Mouse (Mus musculus): ENCODE results near the gene Exoc6b.

The Exoc6b gene

DNA sequence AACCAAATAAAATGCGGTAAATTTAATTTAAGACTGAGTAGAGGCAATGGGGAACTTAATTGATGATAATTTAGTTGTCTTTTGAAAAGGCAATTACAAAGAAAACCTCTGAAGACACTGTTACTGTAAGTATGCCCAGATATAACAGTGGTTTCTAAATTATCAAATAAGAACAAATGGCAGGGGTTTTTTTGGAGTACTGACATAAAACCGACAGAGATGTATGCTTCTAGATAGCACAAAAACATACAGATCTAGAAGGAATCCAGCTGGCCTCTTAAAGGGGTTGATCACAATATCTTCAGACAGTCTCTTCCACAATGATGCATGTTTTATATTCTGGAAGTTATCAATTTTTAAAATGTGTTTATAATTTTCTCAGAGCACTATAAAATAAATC, 123.2 kb downstream of the Exoc6b start:
- no peak for DNase-seq (ENCODE audit: low read depth, low spot score)
- Histone ChIP-seq H3K36me3 (ENCODE audit: control insufficient read depth, insufficient read depth, low read length, poor library complexity, severe bottlenecking) (no peaks in the 10 kb centered on the region), H3K27me3 (ENCODE audit: control insufficient read depth, insufficient read depth, low read length, poor library complexity, severe bottlenecking) (no peaks in the 10 kb centered on the region)

DNA sequence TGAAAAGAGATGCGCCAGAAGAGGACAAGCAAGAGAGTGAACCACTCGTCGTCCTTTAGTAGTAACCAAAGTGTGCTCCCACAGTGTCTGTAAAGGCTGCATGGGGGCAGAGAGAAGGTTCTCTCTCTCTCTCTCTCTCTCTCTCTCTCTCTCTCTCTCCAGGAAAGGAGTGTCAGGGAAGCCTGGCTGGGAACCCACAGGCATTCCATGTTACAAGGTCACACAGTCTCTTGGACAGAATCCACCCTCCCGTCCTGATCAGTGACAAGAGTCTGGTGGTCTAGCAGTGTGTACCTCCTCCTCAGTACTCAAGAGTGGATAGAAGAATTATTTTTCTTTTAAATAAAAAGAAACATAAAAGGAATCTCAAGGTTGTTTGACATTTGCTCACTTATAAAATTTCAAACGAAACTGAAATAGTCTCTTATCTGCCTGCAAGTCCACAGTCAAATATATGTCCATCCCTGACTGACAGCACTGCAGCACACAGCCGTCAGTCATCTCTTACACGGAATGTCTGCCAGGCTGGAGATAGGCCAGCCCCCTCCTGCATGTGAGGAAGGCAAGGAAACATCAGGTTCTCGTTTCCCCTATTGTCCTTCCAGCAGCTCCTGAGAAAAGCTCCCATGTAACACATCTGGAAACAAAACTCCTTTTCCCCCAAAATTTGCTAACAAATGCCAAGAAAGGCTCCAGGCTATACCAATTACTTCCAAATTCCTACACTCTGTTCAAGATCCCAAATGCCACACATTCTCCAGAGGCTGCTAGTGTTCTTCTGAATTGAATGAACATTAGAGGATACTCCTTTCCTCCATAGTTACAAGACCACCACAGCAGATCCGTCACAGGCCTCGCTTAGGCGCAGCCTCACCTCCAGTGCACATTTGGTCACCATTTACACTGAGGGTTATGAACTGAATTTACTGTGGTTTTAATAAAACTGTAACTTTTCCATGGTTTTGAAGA, 136.1 kb downstream of the Exoc6b start:
- no peaks in the 10 kb centered on the region for H3K27me3 ChIP-seq (ENCODE audit: control insufficient read depth, insufficient read depth, low read length, poor library complexity, severe bottlenecking)
- no peak for DNase-seq (ENCODE audit: low read depth, low spot score)

DNA sequence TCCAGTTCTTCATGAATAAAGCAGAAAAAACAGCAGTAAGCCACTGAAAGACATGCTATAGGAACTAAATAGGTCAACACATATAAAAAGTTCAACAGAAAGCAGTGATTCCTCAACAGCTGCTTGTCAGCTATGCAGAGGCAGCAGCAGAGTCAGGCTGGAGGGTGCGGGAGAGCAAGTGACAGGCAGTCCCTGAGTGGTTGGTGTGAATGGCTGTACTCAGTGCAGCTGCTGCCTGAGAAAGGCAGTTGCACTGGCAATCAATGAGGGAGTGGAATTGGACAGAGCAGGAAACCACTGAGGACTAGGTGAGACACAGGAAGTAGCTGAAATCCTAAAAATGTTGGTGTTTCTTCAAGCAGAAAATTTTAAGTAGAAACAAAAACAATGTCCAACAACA, 138.3 kb downstream of the Exoc6b start:
- Histone ChIP-seq H3K36me3 (ENCODE audit: control insufficient read depth, insufficient read depth, low read length, poor library complexity, severe bottlenecking) (no peaks in the 10 kb centered on the region), H3K27me3 (ENCODE audit: control insufficient read depth, insufficient read depth, low read length, poor library complexity, severe bottlenecking) (no peaks in the 10 kb centered on the region)
- DNase-seq (ENCODE audit: low read depth, low spot score) = no peak

More for the DNA sequence above, 136.1 kb downstream of the Exoc6b start:
- no peaks in the 10 kb centered on the region for H3K36me3 ChIP-seq (ENCODE audit: control insufficient read depth, insufficient read depth, low read length, poor library complexity, severe bottlenecking)

DNA sequence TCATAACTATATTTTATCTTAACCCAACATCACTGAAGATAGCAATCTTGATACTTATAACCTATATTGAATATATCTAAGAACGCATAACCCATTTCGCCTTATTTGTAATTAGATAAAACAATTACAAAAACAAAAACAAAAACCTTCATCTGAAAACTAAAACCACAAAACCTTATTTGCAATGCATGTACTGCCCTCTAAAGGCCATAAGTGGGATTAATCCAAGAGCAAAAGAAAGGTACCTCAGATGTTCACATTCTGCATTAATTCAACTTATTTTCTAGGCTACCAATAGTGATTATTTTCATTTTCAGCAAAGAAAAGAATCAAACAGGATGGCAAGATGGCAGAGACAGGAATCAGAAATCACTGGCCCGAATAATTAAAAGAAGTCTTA, 143.2 kb downstream of the Exoc6b start:
- Histone ChIP-seq H3K27me3 (ENCODE audit: control insufficient read depth, insufficient read depth, low read length, poor library complexity, severe bottlenecking) (no peaks in the 10 kb centered on the region), H3K36me3 (ENCODE audit: control insufficient read depth, insufficient read depth, low read length, poor library complexity, severe bottlenecking) (no peaks in the 10 kb centered on the region)
- DNase-seq (ENCODE audit: low read depth, low spot score) = peak; percentile 17

DNA sequence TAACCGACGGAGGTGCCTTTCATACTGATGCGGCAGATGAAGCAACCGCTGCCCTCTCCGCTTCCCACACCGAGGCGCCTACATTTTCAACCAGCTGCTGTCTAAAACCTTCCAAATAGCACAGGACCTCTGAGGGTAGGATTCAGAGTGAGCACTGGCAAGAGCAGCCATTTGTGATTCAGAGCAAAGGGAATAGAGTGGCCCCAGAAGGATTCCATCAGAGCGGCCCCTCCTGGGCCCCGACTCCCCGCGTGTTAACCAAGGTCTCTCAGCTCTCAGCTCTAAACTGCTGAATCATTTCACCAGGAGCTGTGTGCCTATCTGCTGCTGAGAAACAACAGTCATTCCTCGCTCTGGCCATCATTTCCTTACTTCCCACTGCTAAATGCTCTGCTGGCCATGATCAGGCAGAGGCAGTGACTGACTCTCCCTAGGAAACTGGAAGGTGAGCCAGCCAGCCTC, 145.5 kb downstream of the Exoc6b start:
- Histone ChIP-seq H3K36me3 (ENCODE audit: control insufficient read depth, insufficient read depth, low read length, poor library complexity, severe bottlenecking) (no peaks in the 10 kb centered on the region), H3K27me3 (ENCODE audit: control insufficient read depth, insufficient read depth, low read length, poor library complexity, severe bottlenecking) (no peaks in the 10 kb centered on the region)
- DNase-seq (ENCODE audit: low read depth, low spot score) = no peak

DNA sequence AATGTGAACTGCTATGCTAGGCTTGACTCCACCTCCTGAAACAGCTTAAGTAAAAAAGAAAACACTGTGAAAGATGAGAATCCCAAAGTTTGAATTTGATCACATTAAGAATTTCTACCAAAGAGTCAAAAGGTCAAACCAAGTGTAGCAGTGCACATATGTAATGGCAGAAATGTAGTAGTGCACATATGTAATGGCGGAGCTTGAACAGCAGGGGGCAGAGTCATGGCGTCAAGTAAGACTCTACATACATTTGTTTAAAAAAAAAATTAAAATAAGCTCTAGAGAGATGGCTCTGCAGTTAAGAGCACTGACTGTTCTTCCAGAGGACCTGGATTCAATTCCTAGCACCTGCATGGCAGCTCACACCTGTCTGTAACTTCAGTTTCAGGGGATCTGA, 153.0 kb downstream of the Exoc6b start:
- H3K36me3 ChIP-seq (ENCODE audit: control insufficient read depth, insufficient read depth, low read length, poor library complexity, severe bottlenecking) = no peaks in the 10 kb centered on the region
- DNase-seq (ENCODE audit: low read depth, low spot score) = peak; percentile 50
- no peaks in the 10 kb centered on the region for H3K27me3 ChIP-seq (ENCODE audit: control insufficient read depth, insufficient read depth, low read length, poor library complexity, severe bottlenecking)

DNA sequence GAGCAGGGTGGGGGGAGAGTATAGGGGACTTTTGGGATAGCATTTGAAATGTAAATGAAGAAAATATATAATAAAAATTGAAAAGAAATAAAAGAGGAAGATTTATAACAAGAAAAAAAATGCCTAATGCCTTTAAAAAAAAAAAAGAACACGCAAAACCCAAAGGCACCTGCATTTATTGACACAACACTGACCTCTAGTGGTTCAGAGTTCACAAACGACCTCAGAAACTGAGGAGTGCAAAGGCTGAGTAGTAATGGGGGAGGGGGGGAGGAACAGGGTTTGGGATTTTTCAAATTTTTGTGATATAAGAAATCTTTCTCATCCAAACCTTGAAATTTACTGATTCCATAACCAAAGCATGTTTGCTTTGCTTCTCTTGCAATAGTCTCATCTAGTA, 156.9 kb downstream of the Exoc6b start:
- Histone ChIP-seq H3K27me3 (ENCODE audit: control insufficient read depth, insufficient read depth, low read length, poor library complexity, severe bottlenecking) (no peaks in the 10 kb centered on the region), H3K36me3 (ENCODE audit: control insufficient read depth, insufficient read depth, low read length, poor library complexity, severe bottlenecking) (no peaks in the 10 kb centered on the region)
- DNase-seq (ENCODE audit: low read depth, low spot score) = peak; percentile 44

DNA sequence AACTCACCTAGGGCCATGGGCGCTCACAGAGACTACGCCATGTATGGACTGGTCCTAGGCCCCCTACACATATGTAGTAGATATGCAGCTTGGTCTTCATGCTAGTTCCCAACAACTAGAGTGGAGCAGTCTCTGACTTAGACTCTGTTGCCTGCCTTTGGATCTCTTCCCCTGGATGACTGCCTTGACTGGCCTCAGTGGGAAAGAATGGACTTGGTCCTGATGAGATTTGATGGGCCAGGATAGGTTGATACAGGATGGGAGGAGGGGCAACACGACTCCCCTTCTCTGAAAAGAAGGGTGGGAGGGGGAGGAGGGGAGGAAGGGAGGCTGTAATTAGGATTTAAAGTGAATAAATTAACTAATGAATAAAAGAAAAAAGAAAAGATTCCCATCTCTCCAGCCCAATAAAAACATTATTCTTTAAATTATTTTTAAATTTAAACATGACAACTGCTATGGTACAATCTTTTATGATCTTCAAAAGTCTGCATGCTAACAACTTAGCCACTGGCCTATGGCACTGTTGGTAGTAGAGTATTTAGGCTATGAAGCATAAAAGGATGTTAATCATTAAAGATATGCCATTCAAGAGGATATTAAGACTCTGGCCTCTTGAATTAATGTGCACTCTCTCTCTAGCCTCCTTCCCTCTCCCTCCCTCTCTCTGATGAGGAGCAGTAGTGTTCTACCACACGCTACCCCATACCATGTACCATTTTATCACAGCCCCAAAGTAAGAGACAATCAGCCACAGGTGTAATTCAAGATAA, 170.1 kb downstream of the Exoc6b start:
- no peaks in the 10 kb centered on the region for H3K27me3 ChIP-seq (ENCODE audit: control insufficient read depth, insufficient read depth, low read length, poor library complexity, severe bottlenecking)
- DNase-seq (ENCODE audit: low read depth, low spot score) = no peak
- no peaks in the 10 kb centered on the region for H3K36me3 ChIP-seq (ENCODE audit: control insufficient read depth, insufficient read depth, low read length, poor library complexity, severe bottlenecking)

DNA sequence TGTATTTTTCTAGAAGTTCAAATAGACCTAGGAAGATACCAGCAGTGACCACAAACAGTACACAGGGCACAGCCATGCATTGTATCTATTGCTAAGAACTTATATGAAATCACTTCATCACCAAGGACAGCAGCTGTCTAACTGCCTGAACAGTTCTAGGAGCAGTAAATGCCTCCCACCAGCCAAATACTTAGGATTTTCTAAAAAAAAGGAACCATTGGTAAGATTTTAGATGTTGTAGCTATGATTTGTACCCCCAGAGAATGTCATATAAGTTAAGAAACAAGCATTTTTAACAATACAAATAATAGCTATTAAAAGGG, 175.6 kb downstream of the Exoc6b start:
- Histone ChIP-seq H3K36me3 (ENCODE audit: control insufficient read depth, insufficient read depth, low read length, poor library complexity, severe bottlenecking) (no peaks in the 10 kb centered on the region), H3K27me3 (ENCODE audit: control insufficient read depth, insufficient read depth, low read length, poor library complexity, severe bottlenecking) (no peaks in the 10 kb centered on the region)
- no peak for DNase-seq (ENCODE audit: low read depth, low spot score)

DNA sequence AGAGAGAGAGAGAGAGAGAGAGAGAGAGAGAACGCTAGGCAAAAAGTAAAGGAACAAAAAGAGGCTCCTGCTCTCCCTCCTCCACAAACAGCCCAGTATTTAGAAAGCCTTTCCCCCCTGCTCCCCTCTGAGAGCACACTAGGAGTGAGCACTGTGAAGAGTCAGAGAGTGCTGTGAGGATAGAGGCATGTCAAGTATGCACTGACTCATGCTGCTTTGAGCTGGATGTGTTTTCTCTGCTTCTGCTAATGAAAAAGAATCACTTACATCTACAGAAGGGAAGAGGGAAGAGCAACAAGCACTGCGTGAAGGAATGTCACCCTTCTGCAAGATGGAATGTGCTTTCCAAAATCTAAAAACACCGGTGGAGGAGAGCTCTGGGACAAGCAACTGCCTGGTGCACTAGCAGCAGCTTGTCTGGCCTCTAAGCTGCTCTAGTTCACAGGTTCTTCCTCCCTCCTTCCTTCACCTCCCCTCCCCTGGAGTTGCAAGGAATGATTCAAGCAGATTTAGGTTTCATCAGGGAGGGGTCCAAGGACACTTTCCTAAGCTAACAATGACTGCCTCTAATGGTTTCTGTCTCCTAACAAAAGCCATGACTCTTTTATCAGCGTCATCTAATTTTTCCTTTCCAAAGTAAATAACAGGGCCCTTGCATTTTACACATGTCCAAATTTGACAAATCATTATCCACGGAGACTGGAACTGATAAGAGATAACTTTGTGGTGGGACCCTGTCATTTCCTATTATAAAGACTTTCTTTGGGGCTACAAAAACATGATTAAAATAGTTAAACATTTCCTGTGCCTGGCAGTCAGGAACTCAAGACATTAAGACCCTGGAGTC, 176.2 kb downstream of the Exoc6b start:
- Histone ChIP-seq H3K36me3 (ENCODE audit: control insufficient read depth, insufficient read depth, low read length, poor library complexity, severe bottlenecking) (no peaks in the 10 kb centered on the region), H3K27me3 (ENCODE audit: control insufficient read depth, insufficient read depth, low read length, poor library complexity, severe bottlenecking) (no peaks in the 10 kb centered on the region)
- no peak for DNase-seq (ENCODE audit: low read depth, low spot score)

DNA sequence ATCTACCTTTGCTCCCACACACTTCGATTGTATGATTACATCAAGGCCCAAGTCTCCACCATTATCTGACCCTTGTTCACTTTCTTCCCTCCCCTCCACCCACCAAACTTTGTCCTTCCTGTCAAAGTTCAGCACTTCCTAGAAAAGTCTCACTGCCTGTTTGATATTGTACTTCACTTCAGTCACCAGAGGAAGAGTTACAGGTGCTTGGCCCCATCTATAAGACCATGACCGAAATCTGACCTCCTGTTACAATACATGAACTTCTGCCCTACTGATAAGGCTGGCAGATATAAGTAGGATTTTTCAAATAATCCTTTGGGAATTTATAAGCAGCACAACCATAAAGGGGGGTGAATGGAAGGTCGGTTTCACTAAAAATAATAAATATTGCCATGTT, 182.8 kb downstream of the Exoc6b start:
- DNase-seq (ENCODE audit: low read depth, low spot score) = no peak
- H3K27me3 ChIP-seq (ENCODE audit: control insufficient read depth, insufficient read depth, low read length, poor library complexity, severe bottlenecking) = no peaks in the 10 kb centered on the region
- no peaks in the 10 kb centered on the region for H3K36me3 ChIP-seq (ENCODE audit: control insufficient read depth, insufficient read depth, low read length, poor library complexity, severe bottlenecking)

DNA sequence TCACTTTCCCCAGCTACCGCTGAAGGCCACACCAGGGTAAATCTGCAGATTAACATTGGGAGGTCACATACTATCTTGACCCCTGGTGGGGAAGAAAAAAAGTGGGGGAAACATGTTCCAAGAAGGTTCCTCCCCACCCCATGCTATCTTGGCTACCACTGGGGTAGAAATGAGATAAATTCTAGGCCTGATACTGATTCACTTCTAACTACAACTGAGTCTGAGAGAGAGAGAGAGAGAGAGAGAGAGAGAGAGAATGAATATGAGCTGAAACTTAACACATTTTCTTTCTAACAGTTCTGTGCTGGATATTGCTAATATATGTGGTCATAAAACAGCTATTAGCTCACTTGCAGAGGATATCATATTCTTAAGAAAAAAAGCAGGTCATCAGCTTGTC, 184.2 kb downstream of the Exoc6b start:
- Histone ChIP-seq H3K27me3 (ENCODE audit: control insufficient read depth, insufficient read depth, low read length, poor library complexity, severe bottlenecking) (no peaks in the 10 kb centered on the region), H3K36me3 (ENCODE audit: control insufficient read depth, insufficient read depth, low read length, poor library complexity, severe bottlenecking) (no peaks in the 10 kb centered on the region)
- DNase-seq (ENCODE audit: low read depth, low spot score) = no peak

DNA sequence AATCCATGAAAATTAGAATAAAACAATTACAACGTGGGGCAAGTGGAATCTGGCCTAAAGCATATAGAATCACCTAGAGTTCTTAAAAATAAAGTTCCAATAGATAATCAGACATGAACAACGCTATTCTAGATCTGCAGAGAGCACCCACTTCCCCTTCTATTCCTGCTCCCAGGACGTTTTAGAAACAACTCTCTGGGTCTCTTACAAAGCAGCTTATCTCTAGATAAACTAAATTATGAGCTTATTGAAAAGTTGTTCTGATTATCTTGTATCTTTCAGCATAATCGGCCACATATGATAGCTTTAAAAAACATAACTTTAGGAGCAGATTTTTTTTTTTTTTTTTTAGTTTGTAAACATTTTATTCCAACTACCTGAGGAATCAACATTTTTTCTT, 185.6 kb downstream of the Exoc6b start:
- H3K36me3 ChIP-seq (ENCODE audit: control insufficient read depth, insufficient read depth, low read length, poor library complexity, severe bottlenecking) = no peaks in the 10 kb centered on the region
- no peak for DNase-seq (ENCODE audit: low read depth, low spot score)
- H3K27me3 ChIP-seq (ENCODE audit: control insufficient read depth, insufficient read depth, low read length, poor library complexity, severe bottlenecking) = no peaks in the 10 kb centered on the region

DNA sequence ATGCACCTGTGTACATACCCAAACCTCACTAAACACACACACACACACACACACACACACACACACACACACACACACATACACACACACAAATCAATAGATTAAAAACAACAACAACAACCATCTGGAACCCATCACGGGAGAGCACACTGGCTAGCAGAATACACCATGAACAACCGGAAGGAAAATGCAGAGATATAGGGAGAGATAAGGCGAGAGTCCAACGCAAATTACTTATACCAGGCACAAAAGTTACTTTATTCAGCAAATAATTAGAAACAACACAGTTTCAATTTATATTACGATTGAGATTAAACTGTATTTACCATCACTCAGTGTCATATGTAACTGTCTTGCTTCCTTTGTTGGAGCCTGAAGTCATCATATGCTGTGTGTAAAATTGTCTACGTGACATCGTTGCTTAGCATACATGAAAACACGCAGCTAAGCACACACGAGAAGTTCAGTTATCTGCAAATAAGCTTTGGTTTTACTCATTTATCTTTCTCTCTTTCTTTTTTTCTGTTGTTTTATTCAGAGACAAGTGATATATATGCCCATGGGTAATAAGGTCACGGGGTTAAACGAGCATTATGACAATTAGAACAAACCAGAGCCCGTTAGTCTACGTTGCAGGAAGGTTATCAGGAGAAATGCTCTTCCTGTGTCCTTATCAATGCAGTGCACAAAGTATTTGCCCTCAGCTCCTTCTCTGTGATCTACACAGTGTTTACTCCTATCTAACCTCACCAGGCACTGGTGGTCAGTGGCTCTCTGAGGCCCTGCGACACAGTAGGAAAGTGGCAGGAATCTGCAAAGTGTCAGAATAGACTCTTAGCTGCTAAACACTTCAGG, 186.4 kb downstream of the Exoc6b start:
- DNase-seq (ENCODE audit: low read depth, low spot score) = no peak
- Histone ChIP-seq H3K36me3 (ENCODE audit: control insufficient read depth, insufficient read depth, low read length, poor library complexity, severe bottlenecking) (no peaks in the 10 kb centered on the region), H3K27me3 (ENCODE audit: control insufficient read depth, insufficient read depth, low read length, poor library complexity, severe bottlenecking) (no peaks in the 10 kb centered on the region)
